Mouse (Mus musculus): ENCODE measurements around the gene Ncapd2. TPM values are rescaled to one million over a fixed set of nuclear protein-coding genes. Genes with fewer than 3 reads are reported as not detected.

Gene Ncapd2
- polyA plus RNA-seq, 1 experiment from 2014 or later: 37.7 TPM

- WGBS: 77% methylated on average over 4 of the region's 4 CpGs
Observed at GRCm38 (mm10) chr6:125218963-125219362, 27.5 kb upstream of the Ncapd2 start.

GRCm38 (mm10) chr6:125217899-125218298 lies 26.4 kb upstream of the Ncapd2 start:
- H3K4me2 ChIP-seq (ENCODE audit: low read length): no peak overlapping the region
- peaks cover 10% of the 10 kb centered on the region for H3K4me1 ChIP-seq (ENCODE audit: control insufficient read depth, insufficient read depth, low read depth, low read length)
- no peak for ATAC-seq
- H3K27ac ChIP-seq (ENCODE audit: low read depth, low read length): no peak overlapping the region
- H3K36me3 ChIP-seq (ENCODE audit: control insufficient read depth, insufficient read depth, low read length): no peaks in the 10 kb centered on the region; the same call in 1 of the 2 replicates
- 87% methylated on average over 11 of the region's 11 CpGs for WGBS
- peaks cover 3% of the 10 kb centered on the region; the same call in 1 of the 2 replicates for H3K27me3 ChIP-seq (replicated peaks; ENCODE audit: control insufficient read depth, insufficient read depth, low read length)
- H3K4me3 ChIP-seq (ENCODE audit: low read length): no peak overlapping the region
- H3K9ac ChIP-seq (ENCODE audit: low read depth, low read length): no peak overlapping the region
- H3K9me3 ChIP-seq (ENCODE audit: control insufficient read depth, low read length): no peaks in the 10 kb centered on the region

More at GRCm38 (mm10) chr6:125218963-125219362, 27.5 kb upstream of the Ncapd2 start:
- H3K4me2 ChIP-seq (ENCODE audit: low read length): no peak overlapping the region
- ATAC-seq: no peak
- H3K9ac ChIP-seq (ENCODE audit: low read depth, low read length): no peak overlapping the region
- H3K4me1 ChIP-seq (ENCODE audit: control insufficient read depth, insufficient read depth, low read depth, low read length): peaks cover 10% of the 10 kb centered on the region
- H3K36me3 ChIP-seq (ENCODE audit: control insufficient read depth, insufficient read depth, low read length): no peaks in the 10 kb centered on the region; the same call in 1 of the 2 replicates
- no peak overlapping the region for H3K4me3 ChIP-seq (ENCODE audit: low read length)
- H3K9me3 ChIP-seq (ENCODE audit: control insufficient read depth, low read length): no peaks in the 10 kb centered on the region
- H3K27me3 ChIP-seq (replicated peaks; ENCODE audit: control insufficient read depth, insufficient read depth, low read length): peaks cover under 1% of the 10 kb centered on the region; the same call in 1 of the 2 replicates
- H3K27ac ChIP-seq (ENCODE audit: low read depth, low read length): no peak overlapping the region

GRCm38 (mm10) chr6:125216898-125217297 lies 25.4 kb upstream of the Ncapd2 start:
- Histone ChIP-seq H3K9me3 (ENCODE audit: control insufficient read depth, low read length) (no peaks in the 10 kb centered on the region), H3K27me3 (replicated peaks; ENCODE audit: control insufficient read depth, insufficient read depth, low read length) (peaks cover 3% of the 10 kb centered on the region; the same call in 1 of the 2 replicates), H3K4me1 (ENCODE audit: control insufficient read depth, insufficient read depth, low read depth, low read length) (peaks cover 10% of the 10 kb centered on the region), H3K4me3 (ENCODE audit: low read length) (no peak overlapping the region), H3K4me2 (ENCODE audit: low read length) (peak overlapping the region; percentile 87), H3K36me3 (ENCODE audit: control insufficient read depth, insufficient read depth, low read length) (no peaks in the 10 kb centered on the region; the same call in 1 of the 2 replicates), H3K9ac (ENCODE audit: low read depth, low read length) (peak overlapping the region; percentile 14; the same call in 1 of the 2 replicates), H3K27ac (ENCODE audit: low read depth, low read length) (no peak overlapping the region)
- WGBS: 81% methylated on average over 2 of the region's 2 CpGs
- ATAC-seq: no peak

GRCm38 (mm10) chr6:125215148-125215954 lies 23.9 kb upstream of the Ncapd2 start, which contains the start of gene Vamp1:
Gene Vamp1, plus strand, starts transcription at chr6:125215551.
- peak within 1 kb of the TSS; percentile 87 for H3K4me2 ChIP-seq (ENCODE audit: low read length)
- WGBS: under 1% methylated on average over 48 of the region's 48 CpGs
- H3K9me3 ChIP-seq (ENCODE audit: control insufficient read depth, low read length): no peaks in the 10 kb centered on the region
- peak within 1 kb of the TSS; percentile 73 for H3K4me3 ChIP-seq (ENCODE audit: low read length)
- peaks cover 10% of the 10 kb centered on the region for H3K4me1 ChIP-seq (ENCODE audit: control insufficient read depth, insufficient read depth, low read depth, low read length)
- H3K27me3 ChIP-seq (replicated peaks; ENCODE audit: control insufficient read depth, insufficient read depth, low read length): peaks cover 5% of the 10 kb centered on the region
- peak within 1 kb of the TSS; percentile 84 for H3K27ac ChIP-seq (ENCODE audit: low read depth, low read length)
- no peaks in the 10 kb centered on the region for H3K36me3 ChIP-seq (ENCODE audit: control insufficient read depth, insufficient read depth, low read length)
- peak; percentile 98 for ATAC-seq
- H3K9ac ChIP-seq (ENCODE audit: low read depth, low read length): peak within 1 kb of the TSS; percentile 85

- no peak overlapping the region for H3K4me3 ChIP-seq (ENCODE audit: low read length)
- no peak for ATAC-seq
Observed at GRCm38 (mm10) chr6:125213715-125214114, 22.2 kb upstream of the Ncapd2 start.

GRCm38 (mm10) chr6:125213129-125213528 lies 21.6 kb upstream of the Ncapd2 start:
- Histone ChIP-seq H3K27me3 (replicated peaks; ENCODE audit: control insufficient read depth, insufficient read depth, low read length) (peaks cover 5% of the 10 kb centered on the region), H3K36me3 (ENCODE audit: control insufficient read depth, insufficient read depth, low read length) (no peaks in the 10 kb centered on the region), H3K9ac (ENCODE audit: low read depth, low read length) (no peak overlapping the region), H3K4me1 (ENCODE audit: control insufficient read depth, insufficient read depth, low read depth, low read length) (peaks cover 10% of the 10 kb centered on the region), H3K4me3 (ENCODE audit: low read length) (no peak overlapping the region), H3K27ac (ENCODE audit: low read depth, low read length) (no peak overlapping the region), H3K4me2 (ENCODE audit: low read length) (no peak overlapping the region), H3K9me3 (ENCODE audit: control insufficient read depth, low read length) (no peaks in the 10 kb centered on the region)
- ATAC-seq: no peak
- 75% methylated on average over 6 of the region's 6 CpGs for WGBS

More at GRCm38 (mm10) chr6:125213715-125214114, 22.2 kb upstream of the Ncapd2 start:
- 76% methylated on average over 6 of the region's 6 CpGs for WGBS
- Histone ChIP-seq H3K27ac (ENCODE audit: low read depth, low read length) (no peak overlapping the region), H3K4me1 (ENCODE audit: control insufficient read depth, insufficient read depth, low read depth, low read length) (peaks cover 10% of the 10 kb centered on the region), H3K4me2 (ENCODE audit: low read length) (no peak overlapping the region), H3K9ac (ENCODE audit: low read depth, low read length) (no peak overlapping the region), H3K27me3 (replicated peaks; ENCODE audit: control insufficient read depth, insufficient read depth, low read length) (peaks cover 5% of the 10 kb centered on the region), H3K9me3 (ENCODE audit: control insufficient read depth, low read length) (no peaks in the 10 kb centered on the region), H3K36me3 (ENCODE audit: control insufficient read depth, insufficient read depth, low read length) (no peaks in the 10 kb centered on the region)

GRCm38 (mm10) chr6:125212621-125213020 lies 21.1 kb upstream of the Ncapd2 start:
- WGBS: 54% methylated on average over 2 of the region's 2 CpGs
- no peak for ATAC-seq
- peaks cover 5% of the 10 kb centered on the region for H3K27me3 ChIP-seq (replicated peaks; ENCODE audit: control insufficient read depth, insufficient read depth, low read length)
- H3K9me3 ChIP-seq (ENCODE audit: control insufficient read depth, low read length): no peaks in the 10 kb centered on the region
- no peak overlapping the region for H3K4me2 ChIP-seq (ENCODE audit: low read length)
- H3K4me3 ChIP-seq (ENCODE audit: low read length): no peak overlapping the region
- no peak overlapping the region for H3K9ac ChIP-seq (ENCODE audit: low read depth, low read length)
- H3K27ac ChIP-seq (ENCODE audit: low read depth, low read length): no peak overlapping the region
- H3K36me3 ChIP-seq (ENCODE audit: control insufficient read depth, insufficient read depth, low read length): no peaks in the 10 kb centered on the region
- peaks cover 10% of the 10 kb centered on the region for H3K4me1 ChIP-seq (ENCODE audit: control insufficient read depth, insufficient read depth, low read depth, low read length)

GRCm38 (mm10) chr6:125210436-125210835 lies 18.9 kb upstream of the Ncapd2 start:
- Histone ChIP-seq H3K4me1 (ENCODE audit: control insufficient read depth, insufficient read depth, low read depth, low read length) (no peaks in the 10 kb centered on the region), H3K36me3 (ENCODE audit: control insufficient read depth, insufficient read depth, low read length) (no peaks in the 10 kb centered on the region), H3K27me3 (replicated peaks; ENCODE audit: control insufficient read depth, insufficient read depth, low read length) (peaks cover 5% of the 10 kb centered on the region), H3K9ac (ENCODE audit: low read depth, low read length) (no peak overlapping the region), H3K4me3 (ENCODE audit: low read length) (no peak overlapping the region), H3K9me3 (ENCODE audit: control insufficient read depth, low read length) (no peaks in the 10 kb centered on the region), H3K27ac (ENCODE audit: low read depth, low read length) (no peak overlapping the region), H3K4me2 (ENCODE audit: low read length) (no peak overlapping the region)
- no peak for ATAC-seq
- WGBS: 82% methylated on average over 1 of the region's 1 CpGs

- WGBS: 82% methylated on average over 5 of the region's 5 CpGs
- H3K9me3 ChIP-seq (ENCODE audit: control insufficient read depth, low read length): no peaks in the 10 kb centered on the region
- ATAC-seq: no peak
- H3K36me3 ChIP-seq (ENCODE audit: control insufficient read depth, insufficient read depth, low read length): peaks cover 9% of the 10 kb centered on the region; the same call in 1 of the 2 replicates
- H3K9ac ChIP-seq (ENCODE audit: low read depth, low read length): no peak overlapping the region
- H3K4me1 ChIP-seq (ENCODE audit: control insufficient read depth, insufficient read depth, low read depth, low read length): peaks cover 8% of the 10 kb centered on the region
- H3K27me3 ChIP-seq (replicated peaks; ENCODE audit: control insufficient read depth, insufficient read depth, low read length): no peaks in the 10 kb centered on the region
- no peak overlapping the region for H3K4me2 ChIP-seq (ENCODE audit: low read length)
- no peak overlapping the region for H3K4me3 ChIP-seq (ENCODE audit: low read length)
- no peak overlapping the region for H3K27ac ChIP-seq (ENCODE audit: low read depth, low read length)
Observed at GRCm38 (mm10) chr6:125197166-125197565, 5.7 kb upstream of the Ncapd2 start.

Data from hindbrain, embryonic 16.5 days (tissue).